9 mouse cellular contexts compared by ENCODE assay signal in genomic region chr10:81420191-81420767, GRCm38 (mm10). TPM values are rescaled to one million over a fixed set of nuclear protein-coding genes. Genes with fewer than 3 reads are reported as not detected.
DNase-seq lines count a peak whose midpoint lies in the region; ATAC-seq lines count a peak whose summit lies in the region.
"Had no signal": no experiment of that assay in that cellular context is flagged by ENCODE, and none has a peak within 500 bp of the region (broad histone marks: within the 10 kb centered on the region; RNA-seq: fewer than 3 reads in every experiment).

No protein-coding gene starts in this region.

- peak; percentile 4 for DNase-seq in embryo, embryonic 10 days (ENCODE audit: low spot score)
- no peak for DNase-seq in embryo, embryonic 9.5 days (ENCODE audit: extremely low spot score)
- DNase-seq in ovary, adult 18-20 months (ENCODE audit: low spot score): peak; percentile 70
- no peak for DNase-seq in ovary, postnatal 14 days (ENCODE audit: low spot score)
- DNase-seq in embryonic facial prominence, embryonic 10.5 days (ENCODE audit: low spot score): peak; percentile 8
- peak; percentile 34 for DNase-seq in skeletal muscle tissue, adult 2 months (ENCODE audit: low read depth, low spot score)
- no peak for DNase-seq in thymus, postnatal 0 days (ENCODE audit: low spot score)

- no peaks in the 10 kb centered on the region for H3K9me3 ChIP-seq in embryonic facial prominence, embryonic 10.5 days
- no peaks in the 10 kb centered on the region for H3K9me3 ChIP-seq in forebrain, embryonic 12.5 days
- H3K9me3 ChIP-seq: neural tube, embryonic 13.5 days had no signal

- no peak for ATAC-seq in forebrain, embryonic 12.5 days (ENCODE audit: low FRiP score)

- no peak overlapping the region for H3K9ac ChIP-seq in forebrain, embryonic 12.5 days
- H3K9ac ChIP-seq: neural tube, embryonic 13.5 days had no signal

- no peak overlapping the region for H3K4me2 ChIP-seq in forebrain, embryonic 12.5 days
- H3K4me2 ChIP-seq: neural tube, embryonic 13.5 days had no signal

- no peak overlapping the region for H3K27ac ChIP-seq in embryonic facial prominence, embryonic 10.5 days (replicated peaks)
- no peak overlapping the region for H3K27ac ChIP-seq in forebrain, embryonic 12.5 days
- H3K27ac ChIP-seq: neural tube, embryonic 13.5 days had no signal

- peaks cover 4% of the 10 kb centered on the region; the same call in 1 of the 2 replicates for H3K36me3 ChIP-seq in embryonic facial prominence, embryonic 10.5 days (replicated peaks)
- H3K36me3 ChIP-seq in forebrain, embryonic 12.5 days (replicated peaks): 0 out of 2 replicates have a peak, but pooled peaks cover 6% of the 10 kb centered on the region

- peaks cover 80% of the 10 kb centered on the region for H3K27me3 ChIP-seq in embryonic facial prominence, embryonic 10.5 days (replicated peaks; ENCODE audit: low read depth, poor library complexity, severe bottlenecking)
- peaks cover 38% of the 10 kb centered on the region for H3K27me3 ChIP-seq in forebrain, embryonic 12.5 days

- H3K4me3 ChIP-seq in embryonic facial prominence, embryonic 10.5 days: 0 out of 2 replicates have a peak overlapping the region, but pooled peaks have one; percentile 16
- no peak overlapping the region; the same call in 1 of the 2 replicates for H3K4me3 ChIP-seq in forebrain, embryonic 12.5 days (replicated peaks)
- H3K4me3 ChIP-seq: neural tube, embryonic 13.5 days had no signal

- 86% methylated on average over 40 of the region's 40 CpGs for WGBS in embryonic facial prominence, embryonic 10.5 days
- 88% methylated on average over 40 of the region's 40 CpGs for WGBS in forebrain, embryonic 12.5 days

- H3K4me1 ChIP-seq in embryonic facial prominence, embryonic 10.5 days: peaks cover 66% of the 10 kb centered on the region
- H3K4me1 ChIP-seq in forebrain, embryonic 12.5 days: peaks cover 51% of the 10 kb centered on the region

RNA-seq across cellular contexts. Expression of gene Smim24, which starts 27.4 kb away (rescaled TPM):
- polyA plus RNA-seq in embryonic facial prominence, embryonic 10.5 days (2016; fragmentation: Nextera tagmentation; extraction: Ambion mirVana): 2.0 and 2.8 TPM in 2 replicates
- 1.8 and 2.6 TPM in 2 replicates for polyA plus RNA-seq in forebrain, embryonic 12.5 days (2016; fragmentation: Nextera tagmentation; extraction: Ambion mirVana)
- polyA plus RNA-seq in thymus, postnatal 0 days (2015; fragmentation: Nextera tagmentation; extraction: Ambion mirVana): 12.5 and 14.0 TPM in 2 replicates

RNA-seq across cellular contexts. Expression of gene Gm48552, which starts 31.5 kb away (rescaled TPM):
- 1.8 and 3.1 TPM in 2 replicates for polyA plus RNA-seq in embryonic facial prominence, embryonic 10.5 days (2016; fragmentation: Nextera tagmentation; extraction: Ambion mirVana)
- 1.4 and 2.1 TPM in 2 replicates for polyA plus RNA-seq in forebrain, embryonic 12.5 days (2016; fragmentation: Nextera tagmentation; extraction: Ambion mirVana)
- 0.72 and 1.5 TPM in 2 replicates for polyA plus RNA-seq in thymus, postnatal 0 days (2015; fragmentation: Nextera tagmentation; extraction: Ambion mirVana)

RNA-seq across cellular contexts. Expression of gene Nfic, which starts 35.2 kb away (rescaled TPM):
- 12.5 and 20.2 TPM in 2 replicates for polyA plus RNA-seq in embryonic facial prominence, embryonic 10.5 days (2016; fragmentation: Nextera tagmentation; extraction: Ambion mirVana)
- polyA plus RNA-seq in forebrain, embryonic 12.5 days (2016; fragmentation: Nextera tagmentation; extraction: Ambion mirVana): 15.3 and 16.3 TPM in 2 replicates
- polyA plus RNA-seq in thymus, postnatal 0 days (2015; fragmentation: Nextera tagmentation; extraction: Ambion mirVana): 21.5 and 21.9 TPM in 2 replicates

RNA-seq across cellular contexts. Expression of gene Gm48551, which starts 36.0 kb away (rescaled TPM):
- 2.7 TPM in 2 replicates for polyA plus RNA-seq in embryonic facial prominence, embryonic 10.5 days (2016; fragmentation: Nextera tagmentation; extraction: Ambion mirVana)
- 4.2 and 4.6 TPM in 2 replicates for polyA plus RNA-seq in forebrain, embryonic 12.5 days (2016; fragmentation: Nextera tagmentation; extraction: Ambion mirVana)
- 2.3 TPM in 2 replicates for polyA plus RNA-seq in thymus, postnatal 0 days (2015; fragmentation: Nextera tagmentation; extraction: Ambion mirVana)

RNA-seq across cellular contexts. Expression of gene Dohh, which starts 36.1 kb away (rescaled TPM):
- 105 and 109 TPM in 2 replicates for polyA plus RNA-seq in embryonic facial prominence, embryonic 10.5 days (2016; fragmentation: Nextera tagmentation; extraction: Ambion mirVana)
- polyA plus RNA-seq in forebrain, embryonic 12.5 days (2016; fragmentation: Nextera tagmentation; extraction: Ambion mirVana): 68.1 and 68.5 TPM in 2 replicates
- 71.3 and 78.7 TPM in 2 replicates for polyA plus RNA-seq in thymus, postnatal 0 days (2015; fragmentation: Nextera tagmentation; extraction: Ambion mirVana)

Comparison
In these comparisons a context has a peak if more than half of its experiments do, and no peak if none do; other contexts are left out.
1. DNase-seq: peak in embryo, embryonic 10 days (single experiment), ovary, adult 18-20 months (single experiment), embryonic facial prominence, embryonic 10.5 days (single experiment) and skeletal muscle tissue, adult 2 months (single experiment); none in embryo, embryonic 9.5 days (single experiment), ovary, postnatal 14 days (single experiment) and thymus, postnatal 0 days (single experiment).